Mouse (Mus musculus) gastrocnemius, postnatal 25 days (tissue): Measurements from ENCODE around the gene Mfsd6l. TPM values are rescaled to one million over a fixed set of nuclear protein-coding genes. Genes with fewer than 3 reads are reported as not detected.

Source experiments
- DNase-seq: peaks from one replicate; pipeline ENCODE4 v3.0.0; 2022
- total RNA-seq, 2 experiments: library from RNA; stranded (reverse); gene quantifications; 1 replicate in 1 of 2; 2 replicates in 1 of 2; pipeline ENCODE4 v1.2.3; 2021

The Mfsd6l gene
- total RNA-seq, 2 experiments from 2014 or later: not detected

- DNase-seq: peak; percentile 42
Observed at GRCm38 (mm10) chr11:68553981-68554471, 2.0 kb upstream of the Mfsd6l start.

- DNase-seq: no peak
Observed at GRCm38 (mm10) chr11:68559546-68559945, 3.6 kb downstream of the Mfsd6l start.

GRCm38 (mm10) chr11:68561957-68562950 lies 6.3 kb downstream of the Mfsd6l start:
- no peak for DNase-seq

- DNase-seq: no peak
Observed at GRCm38 (mm10) chr11:68564356-68565031, 8.5 kb downstream of the Mfsd6l start.

GRCm38 (mm10) chr11:68565032-68565429 lies 9.0 kb downstream of the Mfsd6l start:
- DNase-seq: no peak

GRCm38 (mm10) chr11:68566447-68567059 lies 10.6 kb downstream of the Mfsd6l start:
- peak; percentile 44 for DNase-seq

GRCm38 (mm10) chr11:68570861-68571260 lies 14.9 kb downstream of the Mfsd6l start:
- no peak for DNase-seq

GRCm38 (mm10) chr11:68577076-68577475 lies 21.1 kb downstream of the Mfsd6l start:
- no peak for DNase-seq

- no peak for DNase-seq
Observed at GRCm38 (mm10) chr11:68579462-68579881, 23.5 kb downstream of the Mfsd6l start.

GRCm38 (mm10) chr11:68580566-68580965 lies 24.6 kb downstream of the Mfsd6l start:
- no peak for DNase-seq

GRCm38 (mm10) chr11:68583225-68583624 lies 27.2 kb downstream of the Mfsd6l start:
- no peak for DNase-seq

- DNase-seq: no peak
Observed at GRCm38 (mm10) chr11:68583906-68584480, 28.0 kb downstream of the Mfsd6l start.

- no peak for DNase-seq
Observed at GRCm38 (mm10) chr11:68585890-68586289, 29.9 kb downstream of the Mfsd6l start.

- DNase-seq: no peak
Observed at GRCm38 (mm10) chr11:68586721-68587120, 30.7 kb downstream of the Mfsd6l start, which contains the start of gene Ccdc42. Gene Ccdc42 (plus strand): TSS chr11:68587021.

- DNase-seq: peak; percentile 50
Observed at GRCm38 (mm10) chr11:68589055-68589809, 33.2 kb downstream of the Mfsd6l start.

- no peak for DNase-seq
Observed at GRCm38 (mm10) chr11:68591708-68592107, 35.7 kb downstream of the Mfsd6l start.

- no peak for DNase-seq
Observed at GRCm38 (mm10) chr11:68593247-68593646, 37.3 kb downstream of the Mfsd6l start.

- no peak for DNase-seq
Observed at GRCm38 (mm10) chr11:68597912-68598311, 41.9 kb downstream of the Mfsd6l start.

GRCm38 (mm10) chr11:68600551-68601021 lies 44.6 kb downstream of the Mfsd6l start:
- no peak for DNase-seq

GRCm38 (mm10) chr11:68601486-68601991 lies 45.6 kb downstream of the Mfsd6l start:
- DNase-seq: no peak
